Mouse (Mus musculus): ENCODE measurements around the gene Artn. TPM values are rescaled to one million over a fixed set of nuclear protein-coding genes. Genes with fewer than 3 reads are reported as not detected.

The Artn gene
- polyA plus RNA-seq, 1 experiment from 2014 or later: 3.8 TPM

- Histone ChIP-seq H3K4me3 (ENCODE audit: low read depth, low read length) (peak within 1 kb of the TSS; percentile 67), H3K4me2 (replicated peaks; ENCODE audit: low read depth) (peak within 1 kb of the TSS; percentile 92), H3K27ac (replicated peaks) (peak within 1 kb of the TSS; percentile 40; the same call in 1 of the 2 replicates), H3K9ac (ENCODE audit: low read length) (peak within 1 kb of the TSS; percentile 74), H3K4me1 (replicated peaks; ENCODE audit: control insufficient read depth, insufficient read depth) (peaks cover 9% of the 10 kb centered on the region; the same call in 1 of the 2 replicates), H3K36me3 (ENCODE audit: control insufficient read depth, insufficient read depth, low read length) (0 out of 2 replicates have a peak, but pooled peaks cover 6% of the 10 kb centered on the region), H3K9me3 (ENCODE audit: control insufficient read depth, low read length) (no peaks in the 10 kb centered on the region), H3K27me3 (ENCODE audit: control insufficient read depth, insufficient read depth, low read length) (no peaks in the 10 kb centered on the region)
- no peak for TF ChIP-seq EP300 (optimal IDR thresholded peaks at IDR 0.05)
- TF ChIP-seq CTCF (IDR thresholded peaks at IDR 0.05; ENCODE audit: low read depth): peak; percentile 49
- DNase-seq (ENCODE audit: low spot score) (peak; percentile 51), ATAC-seq (ENCODE audit: low FRiP score, low TSS enrichment) (peak; percentile 24; the same call in 1 of the 2 replicates)
- WGBS: under 1% methylated on average over 50 of the region's 103 CpGs
Measured at GRCm38 (mm10) chr4:117882701-117883691, 46.6 kb downstream of the Artn start, which contains the start of gene B4galt2. Gene B4galt2 (minus strand): TSS chr4:117883487.

GRCm38 (mm10) chr4:117878703-117879102, 50.9 kb downstream of the Artn start:
- H3K27me3 ChIP-seq (ENCODE audit: control insufficient read depth, insufficient read depth, low read length): no peaks in the 10 kb centered on the region
- peaks cover 3% of the 10 kb centered on the region; the same call in 1 of the 2 replicates for H3K4me1 ChIP-seq (replicated peaks; ENCODE audit: control insufficient read depth, insufficient read depth)
- no peaks in the 10 kb centered on the region; the same call in 1 of the 2 replicates for H3K36me3 ChIP-seq (ENCODE audit: control insufficient read depth, insufficient read depth, low read length)
- 85% methylated on average over 5 of the region's 5 CpGs for WGBS
- H3K9ac ChIP-seq (ENCODE audit: low read length): no peak overlapping the region
- H3K27ac ChIP-seq (replicated peaks): no peak overlapping the region
- H3K4me3 ChIP-seq (ENCODE audit: low read depth, low read length): no peak overlapping the region
- DNase-seq (ENCODE audit: low spot score): no peak
- H3K4me2 ChIP-seq (replicated peaks; ENCODE audit: low read depth): no peak overlapping the region
- no peaks in the 10 kb centered on the region for H3K9me3 ChIP-seq (ENCODE audit: control insufficient read depth, low read length)
- no peak for TF ChIP-seq CTCF (IDR thresholded peaks at IDR 0.05; ENCODE audit: low read depth)
- no peak for TF ChIP-seq EP300 (optimal IDR thresholded peaks at IDR 0.05)
- no peak for ATAC-seq (ENCODE audit: low FRiP score, low TSS enrichment)

- no peak overlapping the region for H3K4me3 ChIP-seq (ENCODE audit: low read depth, low read length)
- H3K36me3 ChIP-seq (ENCODE audit: control insufficient read depth, insufficient read depth, low read length): no peaks in the 10 kb centered on the region; the same call in 1 of the 2 replicates
- H3K27me3 ChIP-seq (ENCODE audit: control insufficient read depth, insufficient read depth, low read length): no peaks in the 10 kb centered on the region
- H3K27ac ChIP-seq (replicated peaks): no peak overlapping the region
- H3K4me1 ChIP-seq (replicated peaks; ENCODE audit: control insufficient read depth, insufficient read depth): no peaks in the 10 kb centered on the region
- WGBS: 53% methylated on average over 10 of the region's 10 CpGs
- TF ChIP-seq CTCF (IDR thresholded peaks at IDR 0.05; ENCODE audit: low read depth): no peak
- TF ChIP-seq EP300 (optimal IDR thresholded peaks at IDR 0.05): no peak
- no peak overlapping the region for H3K9ac ChIP-seq (ENCODE audit: low read length)
- DNase-seq (ENCODE audit: low spot score) (no peak), ATAC-seq (ENCODE audit: low FRiP score, low TSS enrichment) (no peak)
- no peak overlapping the region for H3K4me2 ChIP-seq (replicated peaks; ENCODE audit: low read depth)
- no peaks in the 10 kb centered on the region for H3K9me3 ChIP-seq (ENCODE audit: control insufficient read depth, low read length)
Measured at GRCm38 (mm10) chr4:117878301-117878700, 51.3 kb downstream of the Artn start.

Other genes starting within 250 kb of the Artn start
- 27.5 and 27.8 TPM in 2 replicates for gene Dmap1, start 247.5 kb downstream of the Artn start, polyA plus RNA-seq (2015; fragmentation: Nextera tagmentation; extraction: Ambion mirVana)
- gene Gm12845, start 205.4 kb downstream of the Artn start, polyA plus RNA-seq (2015; fragmentation: Nextera tagmentation; extraction: Ambion mirVana): not detected in 2 replicates
- 0.12 and 0.16 TPM in 2 replicates for gene Klf17, start 164.1 kb downstream of the Artn start, polyA plus RNA-seq (2015; fragmentation: Nextera tagmentation; extraction: Ambion mirVana)
- gene Slc6a9, start 95.3 kb downstream of the Artn start, polyA plus RNA-seq (2015; fragmentation: Nextera tagmentation; extraction: Ambion mirVana): 20.6 and 25.2 TPM in 2 replicates
- gene Ccdc24, start 57.2 kb downstream of the Artn start, polyA plus RNA-seq (2015; fragmentation: Nextera tagmentation; extraction: Ambion mirVana): 0.33 and 0.41 TPM in 2 replicates
- 11.9 and 12.1 TPM in 2 replicates for gene B4galt2, start 46.3 kb downstream of the Artn start, polyA plus RNA-seq (2015; fragmentation: Nextera tagmentation; extraction: Ambion mirVana)
- gene Atp6v0b, start 42.4 kb downstream of the Artn start, polyA plus RNA-seq (2015; fragmentation: Nextera tagmentation; extraction: Ambion mirVana): 242 and 249 TPM in 2 replicates
- gene Dph2, start 37.7 kb downstream of the Artn start, polyA plus RNA-seq (2015; fragmentation: Nextera tagmentation; extraction: Ambion mirVana): 8.1 and 8.6 TPM in 2 replicates
- gene Ipo13, start 14.8 kb downstream of the Artn start, polyA plus RNA-seq (2015; fragmentation: Nextera tagmentation; extraction: Ambion mirVana): 21.5 and 24.6 TPM in 2 replicates
- 3.0 and 3.2 TPM in 2 replicates for gene St3gal3, start 205.2 kb upstream of the Artn start, polyA plus RNA-seq (2015; fragmentation: Nextera tagmentation; extraction: Ambion mirVana)